In genomic region chr14:19900492-19900891, GRCm38 (mm10) we compare ENCODE assay signal across 30 mouse cellular contexts.
DNase-seq lines count a peak whose midpoint lies in the region; ATAC-seq lines count a peak whose summit lies in the region.
"Had no signal": no experiment of that assay in that cellular context is flagged by ENCODE, and none has a peak within 500 bp of the region (broad histone marks: within the 10 kb centered on the region; RNA-seq: fewer than 3 reads in every experiment).

No protein-coding gene starts in this region.

- 0 out of 2 replicates have a peak, but pooled peaks have one; percentile 40 for ATAC-seq in midbrain, embryonic 13.5 days
- peak; percentile 34; the same call in 1 of the 2 replicates for ATAC-seq in forebrain, embryonic 16.5 days
- peak; percentile 78 for ATAC-seq in neural tube, embryonic 15.5 days (ENCODE audit: low FRiP score)
- ATAC-seq: activated CD4-positive, CD25-positive, alpha-beta regulatory T cell, adult 4 months; intestine, embryonic 15.5 days; liver, embryonic 12.5 days; liver, postnatal 0 days had no signal

- H3K36me3 ChIP-seq in midbrain, embryonic 13.5 days = no peaks in the 10 kb centered on the region
- H3K36me3 ChIP-seq in midbrain, embryonic 10.5 days = 0 out of 2 replicates have a peak, but pooled peaks cover 2% of the 10 kb centered on the region
- H3K36me3 ChIP-seq in forebrain, embryonic 16.5 days (ENCODE audit: control insufficient read depth, insufficient read depth) = no peaks in the 10 kb centered on the region
- no peaks in the 10 kb centered on the region for H3K36me3 ChIP-seq in neural tube, embryonic 15.5 days
- H3K36me3 ChIP-seq: embryonic facial prominence, embryonic 15.5 days; heart, embryonic 12.5 days; intestine, embryonic 15.5 days; liver, embryonic 12.5 days had no signal

- H3K9me3 ChIP-seq in midbrain, embryonic 13.5 days = no peaks in the 10 kb centered on the region
- H3K9me3 ChIP-seq in midbrain, embryonic 10.5 days (replicated peaks) = no peaks in the 10 kb centered on the region
- H3K9me3 ChIP-seq in forebrain, embryonic 16.5 days (ENCODE audit: control insufficient read depth, low read length) = no peaks in the 10 kb centered on the region
- H3K9me3 ChIP-seq in neural tube, embryonic 15.5 days (replicated peaks) = no peaks in the 10 kb centered on the region
- H3K9me3 ChIP-seq: embryonic facial prominence, embryonic 10.5 days; embryonic facial prominence, embryonic 15.5 days; heart, embryonic 12.5 days; intestine, embryonic 15.5 days; liver, embryonic 12.5 days had no signal

- no peak overlapping the region for H3K9ac ChIP-seq in midbrain, embryonic 13.5 days (replicated peaks)
- no peak overlapping the region for H3K9ac ChIP-seq in forebrain, embryonic 16.5 days (replicated peaks; ENCODE audit: low read depth, low read length)
- H3K9ac ChIP-seq in neural tube, embryonic 15.5 days (replicated peaks) = no peak overlapping the region
- H3K9ac ChIP-seq: embryonic facial prominence, embryonic 15.5 days; heart, embryonic 12.5 days; intestine, embryonic 15.5 days; liver, embryonic 12.5 days; liver, postnatal 0 days had no signal

- H3K27ac ChIP-seq in midbrain, embryonic 13.5 days = no peak overlapping the region
- H3K27ac ChIP-seq in midbrain, embryonic 10.5 days (replicated peaks) = no peak overlapping the region
- no peak overlapping the region for H3K27ac ChIP-seq in forebrain, embryonic 16.5 days (ENCODE audit: low read length)
- H3K27ac ChIP-seq in neural tube, embryonic 15.5 days (replicated peaks) = no peak overlapping the region
- H3K27ac ChIP-seq: embryonic facial prominence, embryonic 10.5 days; embryonic facial prominence, embryonic 15.5 days; gastrocnemius, adult 2 months; heart, adult 2 months; intestine, embryonic 15.5 days; kidney, postnatal 0 days; liver, embryonic 12.5 days had no signal

- no peaks in the 10 kb centered on the region for H3K27me3 ChIP-seq in midbrain, embryonic 13.5 days
- H3K27me3 ChIP-seq in midbrain, embryonic 10.5 days (ENCODE audit: low read depth, poor library complexity, severe bottlenecking) = no peaks in the 10 kb centered on the region
- no peaks in the 10 kb centered on the region for H3K27me3 ChIP-seq in forebrain, embryonic 16.5 days (replicated peaks; ENCODE audit: control insufficient read depth, insufficient read depth, low read length)
- H3K27me3 ChIP-seq in neural tube, embryonic 15.5 days (replicated peaks) = no peaks in the 10 kb centered on the region
- H3K27me3 ChIP-seq: embryonic facial prominence, embryonic 15.5 days; heart, embryonic 12.5 days; intestine, embryonic 15.5 days; liver, embryonic 12.5 days had no signal

- H3K4me1 ChIP-seq in midbrain, embryonic 13.5 days (replicated peaks) = peaks cover 24% of the 10 kb centered on the region
- peaks cover 21% of the 10 kb centered on the region for H3K4me1 ChIP-seq in midbrain, embryonic 10.5 days
- peaks cover 12% of the 10 kb centered on the region for H3K4me1 ChIP-seq in forebrain, embryonic 16.5 days (replicated peaks; ENCODE audit: control insufficient read depth, insufficient read depth, low read length)
- H3K4me1 ChIP-seq in neural tube, embryonic 15.5 days = peaks cover 16% of the 10 kb centered on the region
- H3K4me1 ChIP-seq: intestine, embryonic 15.5 days; liver, embryonic 12.5 days had no signal

- no peak overlapping the region for H3K4me2 ChIP-seq in midbrain, embryonic 13.5 days (replicated peaks)
- no peak overlapping the region for H3K4me2 ChIP-seq in forebrain, embryonic 16.5 days (ENCODE audit: low read length)
- H3K4me2 ChIP-seq in neural tube, embryonic 15.5 days = no peak overlapping the region
- H3K4me2 ChIP-seq: embryonic facial prominence, embryonic 15.5 days; heart, embryonic 12.5 days; intestine, embryonic 15.5 days; liver, embryonic 12.5 days had no signal

- DNase-seq in heart, adult 11 months = peak; percentile 75
- no peak for DNase-seq in heart, postnatal 4 days
- DNase-seq in midbrain, embryonic 10.5 days (ENCODE audit: low spot score) = no peak
- no peak for DNase-seq in kidney, postnatal 10 days
- DNase-seq: adrenal gland, adult 2 months; adrenal gland, postnatal 36 days; cerebellum, adult 8-10 months; cerebellum, postnatal 25 days; gastrocnemius, adult 2 months; gastrocnemius, postnatal 36 days; heart, adult 2 months; kidney, adult 2 months; layer of hippocampus, postnatal 36 days; left cerebral cortex, postnatal 4 days; liver, postnatal 0 days; lung, postnatal 36 days; midbrain, embryonic 14.5 days; right cerebral cortex, postnatal 25 days; thymus, postnatal 14 days had no signal

- no peak overlapping the region for H3K4me3 ChIP-seq in midbrain, embryonic 13.5 days (replicated peaks)
- no peak overlapping the region for H3K4me3 ChIP-seq in midbrain, embryonic 10.5 days
- no peak overlapping the region for H3K4me3 ChIP-seq in forebrain, embryonic 16.5 days (replicated peaks; ENCODE audit: low read length)
- no peak overlapping the region for H3K4me3 ChIP-seq in neural tube, embryonic 15.5 days (replicated peaks)
- H3K4me3 ChIP-seq: embryonic facial prominence, embryonic 10.5 days; embryonic facial prominence, embryonic 15.5 days; gastrocnemius, adult 2 months; heart, adult 2 months; heart, embryonic 12.5 days; intestine, embryonic 15.5 days; liver, embryonic 12.5 days; myocyte had no signal

- 62% methylated on average over 4 of the region's 4 CpGs for whole genome bisulfite sequencing in midbrain, embryonic 13.5 days
- 85% methylated on average over 4 of the region's 4 CpGs for WGBS in midbrain, embryonic 10.5 days
- WGBS in forebrain, embryonic 16.5 days = 58% methylated on average over 4 of the region's 4 CpGs
- 60% methylated on average over 4 of the region's 4 CpGs for WGBS in neural tube, embryonic 15.5 days
